Mouse (Mus musculus): ENCODE results near the gene Tomt. TPM values are rescaled to one million over a fixed set of nuclear protein-coding genes. Genes with fewer than 3 reads are reported as not detected.
"Not testable (repeated sequence)": the region's sequence is repeated elsewhere in the genome, so short reads cannot be mapped to it uniquely, and the experiment has no call there.

Gene Tomt
- under 1 TPM in 2 of 4 experiments, not detected in 2; 0.13 to 0.32 TPM for total RNA-seq (2022)

DNA sequence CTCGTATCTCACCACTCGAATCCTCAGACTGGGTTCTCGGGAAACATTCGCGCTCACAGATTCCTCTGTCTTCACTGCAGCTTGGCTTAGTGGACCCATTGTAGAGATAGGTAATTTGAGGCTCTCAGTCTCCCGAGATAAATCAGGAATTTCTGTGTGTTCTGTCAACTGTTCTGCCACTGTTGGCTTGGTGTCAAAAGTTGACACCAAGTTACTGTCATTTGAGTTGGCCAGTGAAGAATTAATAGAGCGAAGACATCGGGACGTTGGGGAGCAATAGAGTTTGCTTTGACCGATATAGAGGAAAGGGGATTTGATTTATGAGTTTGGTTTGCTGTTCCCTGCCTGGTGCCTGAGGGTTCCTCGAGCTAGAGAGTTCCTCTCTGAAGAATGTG is at the start of gene Tomt:
Gene Tomt (minus strand): TSS at position 73 of the 395 bp plus-strand sequence.
- no peak for DNase-seq (ENCODE audit: low spot score in 2 of 2)

DNA sequence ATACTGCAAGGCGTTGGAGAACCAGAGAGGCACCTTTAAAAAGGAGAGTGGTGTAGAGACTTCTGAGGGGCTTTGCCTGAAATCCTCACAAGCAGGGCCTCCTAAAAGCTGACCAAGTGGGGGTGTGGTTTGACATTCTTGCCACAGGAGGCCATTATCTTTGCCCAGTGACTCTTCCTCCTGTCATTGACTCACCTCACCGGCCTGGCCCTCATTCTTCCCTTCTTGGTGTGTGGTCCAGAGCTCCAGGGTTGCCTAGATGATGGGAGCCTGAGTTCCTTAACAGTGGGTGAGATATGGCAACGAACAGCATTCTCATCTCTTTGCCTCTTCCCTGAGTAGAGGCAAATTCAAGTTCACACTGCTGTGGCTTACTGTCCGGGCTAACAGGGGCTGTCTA is 49.7 kb upstream of the Tomt start:
- DNase-seq (ENCODE audit: low spot score in 2 of 2) = no peak

DNA sequence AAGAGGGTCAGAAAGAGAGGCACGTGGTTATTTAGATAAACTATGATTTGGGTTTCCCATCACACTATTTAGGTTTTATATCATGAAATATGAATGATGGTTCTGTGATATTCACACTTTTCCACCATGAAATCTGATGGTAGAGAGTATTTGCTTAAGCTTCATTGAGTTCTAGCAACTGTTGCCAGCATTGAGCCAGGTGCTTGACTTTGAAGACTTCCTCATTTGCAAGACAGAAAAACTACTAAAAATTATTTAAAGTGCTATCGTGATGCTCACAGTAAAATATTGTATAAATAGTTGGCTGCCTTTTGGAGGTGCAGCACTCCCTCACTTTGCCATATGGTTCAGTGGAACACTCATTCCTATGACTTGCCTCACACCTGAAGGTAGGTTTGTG is 49.1 kb upstream of the Tomt start:
- no peak for DNase-seq (ENCODE audit: low spot score in 2 of 2)

DNA sequence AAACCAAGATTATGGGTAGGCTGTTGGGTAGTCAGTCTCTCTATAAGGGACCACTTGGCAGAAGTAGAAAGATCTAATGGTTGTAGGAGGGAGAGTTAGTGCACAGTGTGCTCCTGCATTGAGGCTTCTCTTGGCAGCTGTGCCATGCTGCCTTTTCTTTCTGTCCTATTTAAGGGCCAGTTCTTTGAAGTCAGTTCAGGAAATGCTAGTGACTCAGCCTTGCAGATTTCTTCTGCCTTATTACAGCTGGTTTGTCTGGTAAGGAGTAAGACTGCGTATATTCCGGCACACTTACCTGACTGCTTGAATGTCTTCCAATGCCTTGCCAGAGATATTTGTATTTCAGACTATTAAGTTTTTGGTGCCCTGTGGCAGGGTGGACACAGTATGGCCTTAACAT is 48.0 kb upstream of the Tomt start:
- DNase-seq (ENCODE audit: low spot score in 2 of 2) = peak in 1 of 2 experiments; percentile 42

DNA sequence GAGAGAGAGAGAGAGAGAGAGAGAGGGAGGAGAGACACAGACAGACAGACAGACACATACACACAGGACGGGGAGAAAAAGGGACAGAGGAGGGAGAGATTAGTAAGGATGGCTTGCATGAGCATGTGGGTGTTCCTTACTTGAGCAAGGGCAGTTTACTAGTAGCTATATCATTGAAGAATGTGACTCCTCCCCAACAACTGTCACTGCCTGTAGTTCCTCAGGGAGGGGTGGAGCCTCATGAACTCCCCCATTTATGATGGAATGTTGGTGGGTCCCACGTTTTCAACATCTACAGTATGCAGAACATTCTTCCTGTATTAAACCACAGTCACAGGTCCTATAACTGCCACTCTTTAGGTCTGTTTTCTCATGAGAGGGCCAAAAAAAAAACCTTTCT is 45.9 kb upstream of the Tomt start:
- no peak for DNase-seq (ENCODE audit: low spot score in 2 of 2)

DNA sequence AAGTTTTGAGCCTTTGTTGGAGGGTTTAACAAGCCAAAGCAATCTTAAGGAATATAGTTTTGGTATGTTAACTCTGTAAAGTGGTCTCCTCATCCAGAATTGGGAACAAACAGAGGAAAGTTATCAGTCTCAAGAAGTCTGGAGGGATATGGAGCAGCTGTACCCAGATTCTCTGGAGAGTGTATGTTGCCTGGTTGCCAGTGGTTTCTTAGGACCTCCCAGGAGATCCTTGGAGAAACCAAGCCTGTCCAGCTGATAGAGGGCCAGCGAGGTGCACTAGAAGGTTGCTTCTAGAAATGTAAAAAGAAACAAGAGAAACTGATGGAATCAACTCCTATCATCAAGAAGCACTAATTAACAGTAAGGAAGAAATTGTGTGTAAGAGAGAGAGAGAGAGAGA is 45.5 kb upstream of the Tomt start:
- no peak for DNase-seq (ENCODE audit: low spot score in 2 of 2)

DNA sequence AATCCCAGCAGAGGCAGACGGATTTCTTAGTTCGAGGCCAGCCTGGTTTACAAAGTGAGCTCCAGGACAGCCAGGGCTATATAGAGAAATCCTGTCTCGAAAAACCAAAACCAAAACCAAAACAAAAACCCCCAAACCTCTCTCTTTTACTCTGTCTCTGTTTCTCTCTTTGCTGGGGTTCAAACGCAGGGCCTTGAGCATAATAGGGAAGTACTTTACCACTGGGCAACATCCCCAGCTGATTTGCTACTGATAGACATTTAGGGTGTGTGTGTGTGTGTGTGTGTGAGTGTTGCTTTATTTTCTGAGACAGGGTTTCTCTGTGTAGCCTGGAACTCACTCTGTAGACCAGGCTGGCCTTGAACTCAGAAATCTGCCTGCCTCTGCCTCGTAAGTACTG is 42.8 kb upstream of the Tomt start:
- DNase-seq (ENCODE audit: low spot score in 2 of 2) = not testable (repeated sequence)

DNA sequence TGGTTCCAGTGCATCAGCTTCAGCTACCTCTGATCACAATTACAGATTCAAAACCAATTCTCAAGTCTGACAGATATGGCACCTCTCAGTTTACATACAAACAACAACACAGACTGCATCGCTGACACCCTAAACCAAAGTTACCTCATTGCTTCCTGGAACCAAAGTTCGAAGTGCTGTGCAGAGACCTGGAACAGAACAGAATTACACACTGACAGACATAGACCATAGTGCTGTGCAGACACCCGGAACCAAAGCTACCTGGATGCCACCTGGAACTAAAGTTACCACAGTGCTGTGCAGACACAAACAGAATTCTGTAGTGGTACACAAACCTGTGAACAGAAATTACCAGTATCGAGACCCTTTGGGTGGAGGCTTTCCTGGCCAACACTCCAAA is 33.6 kb upstream of the Tomt start:
- DNase-seq (ENCODE audit: low spot score in 2 of 2) = no peak

DNA sequence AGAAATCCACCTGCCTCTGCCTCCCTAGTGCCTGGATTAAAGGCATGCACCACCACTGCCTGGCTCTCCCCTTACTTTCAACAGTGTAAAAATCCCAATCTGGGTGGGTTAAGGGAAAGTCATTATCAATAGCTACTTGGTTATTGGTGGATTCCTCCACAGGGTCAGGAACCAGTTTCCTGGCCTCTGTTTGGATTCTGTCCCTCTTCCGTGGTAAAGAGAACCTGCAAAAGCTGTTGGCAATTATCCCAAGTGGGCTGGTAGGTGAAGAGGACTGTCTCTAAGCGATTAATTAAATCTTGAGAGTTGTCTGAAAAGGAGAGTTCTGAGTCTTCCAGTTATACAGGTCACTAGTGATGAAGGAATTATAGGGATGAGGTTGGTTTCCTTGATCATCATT is 32.2 kb upstream of the Tomt start:
- no peak for DNase-seq (ENCODE audit: low spot score in 2 of 2)

DNA sequence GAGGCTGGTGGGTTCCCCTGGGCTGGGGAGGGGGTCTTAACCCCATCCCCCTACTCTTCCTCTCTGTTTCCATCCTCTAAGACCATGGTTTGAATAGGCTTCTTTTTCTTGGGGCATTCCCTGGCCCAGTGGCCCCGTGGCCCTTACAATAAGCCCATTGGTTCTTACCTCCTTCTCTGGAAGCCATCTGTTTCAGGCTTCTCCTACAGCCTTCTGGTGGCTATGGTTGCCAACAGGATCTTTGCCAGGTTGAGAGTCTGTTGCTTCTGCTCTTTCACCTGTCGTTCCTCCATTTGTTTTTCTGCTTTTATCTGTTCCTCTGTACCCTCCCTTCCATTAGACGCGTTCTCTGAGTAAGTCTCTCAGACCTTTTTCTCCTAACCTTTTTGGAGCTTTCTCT is 31.4 kb upstream of the Tomt start:
- DNase-seq (ENCODE audit: low spot score in 2 of 2) = no peak

DNA sequence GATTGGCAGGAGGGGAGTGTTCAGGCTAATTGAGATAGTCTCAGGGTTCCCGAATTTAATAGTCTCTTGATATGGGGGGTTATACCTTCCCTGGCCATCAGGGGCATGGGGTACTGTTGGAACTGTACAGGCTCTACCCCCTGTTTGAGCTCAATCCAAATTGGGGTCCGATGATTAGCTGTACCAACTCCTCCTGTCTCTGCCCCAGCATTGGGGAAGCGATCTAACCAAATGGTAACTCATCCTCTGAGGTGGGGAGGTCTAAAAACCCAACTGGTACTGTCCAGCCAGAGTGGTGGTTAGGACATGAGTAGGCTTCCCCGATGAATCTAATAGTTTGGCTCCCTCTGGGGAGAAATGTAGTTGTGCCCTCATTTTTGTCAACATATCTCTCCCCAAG is 30.8 kb upstream of the Tomt start:
- DNase-seq (ENCODE audit: low spot score in 2 of 2) = no peak

DNA sequence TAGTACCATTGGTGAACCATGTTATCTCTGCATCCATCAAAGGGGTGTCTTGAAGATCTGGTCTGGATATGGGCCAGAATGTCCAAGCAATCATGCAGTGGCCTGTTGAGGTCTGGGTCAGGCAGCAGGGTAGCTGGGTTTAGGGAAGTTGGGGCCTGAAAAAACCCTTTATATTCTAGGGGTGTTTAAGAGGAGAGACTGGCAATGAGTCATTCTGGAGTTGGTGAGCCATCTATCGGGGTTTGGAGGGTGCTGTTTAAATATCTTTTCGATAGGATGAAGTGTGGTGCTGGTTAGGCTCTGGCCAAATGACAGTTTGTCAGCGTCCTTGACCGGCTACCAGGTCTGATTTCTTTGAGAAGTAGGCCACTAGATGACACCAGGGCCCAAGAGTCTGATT is 29.8 kb upstream of the Tomt start:
- no peak for DNase-seq (ENCODE audit: low spot score in 2 of 2)

DNA sequence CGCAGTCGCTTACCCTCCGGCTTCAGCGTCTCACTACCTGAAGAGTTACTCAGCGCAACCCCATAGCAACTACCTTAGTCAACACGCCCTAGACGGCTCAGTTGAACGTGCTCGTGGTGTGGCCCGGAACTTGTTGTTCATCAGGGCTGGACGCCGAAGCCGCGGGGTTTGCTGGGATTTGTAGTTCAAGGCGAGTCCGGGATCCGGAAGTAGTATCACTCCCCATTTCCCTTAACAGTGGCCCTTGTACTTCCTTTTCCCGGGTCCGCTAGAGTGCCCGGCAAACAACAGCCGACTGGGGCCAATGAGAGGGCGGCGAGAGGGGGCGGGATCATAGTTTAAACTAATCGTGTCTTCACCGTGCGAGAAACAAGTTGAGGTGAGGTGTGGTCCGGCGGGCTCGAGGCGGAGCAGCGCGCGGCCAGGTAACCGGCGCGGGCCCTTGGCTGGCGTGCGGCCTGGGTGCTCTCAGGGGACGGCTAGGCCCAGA is 27.6 kb upstream of the Tomt start, which contains the start of the genes Lrrc51 and Numa1:
Gene Lrrc51 (minus strand): TSS at position 145 of the 490 bp plus-strand sequence.
Gene Numa1 (plus strand): TSS at position 361 of the 490 bp plus-strand sequence.
- peak; percentile 92 to 95 for DNase-seq (ENCODE audit: low spot score in 2 of 2)

DNA sequence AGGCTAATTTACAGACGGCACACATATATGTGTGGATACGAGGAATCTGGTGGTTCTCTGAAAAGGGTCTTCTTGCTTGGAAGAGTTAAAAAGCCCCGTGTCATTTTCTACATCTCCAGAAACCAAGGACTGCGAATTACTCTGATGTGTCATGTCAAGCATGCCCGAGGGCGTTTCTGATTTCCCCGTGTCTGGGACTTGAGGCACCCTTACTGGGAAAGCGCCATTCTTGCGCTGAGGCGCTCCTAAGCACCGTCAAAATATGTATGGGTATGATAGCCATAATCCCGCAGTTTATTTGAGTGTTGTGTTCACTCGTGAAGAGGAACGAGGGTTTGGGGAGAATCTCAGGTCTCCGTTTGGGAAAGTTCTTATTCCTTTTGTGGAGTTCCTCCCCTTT is 27.1 kb upstream of the Tomt start:
- DNase-seq (ENCODE audit: low spot score in 2 of 2) = peak in 1 of 2 experiments; percentile 17

DNA sequence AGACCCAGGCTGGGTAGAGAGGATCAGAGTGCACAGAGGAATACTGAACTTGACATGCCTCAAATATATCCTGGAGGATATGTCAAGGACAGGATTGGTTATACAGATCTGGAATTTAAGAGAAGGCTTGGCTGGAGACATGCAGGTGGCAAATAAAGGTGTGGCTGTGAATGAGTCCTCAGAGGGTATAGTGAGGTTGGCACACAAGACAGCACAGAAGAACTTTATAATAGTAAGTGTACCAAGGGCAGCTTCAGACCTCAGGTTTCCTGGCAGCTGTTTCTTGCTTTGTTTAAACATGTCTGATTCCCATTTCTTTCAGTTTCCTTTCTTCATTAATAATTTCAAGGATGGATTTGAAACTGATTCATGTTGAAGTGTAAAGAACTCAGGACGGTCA is 26.4 kb upstream of the Tomt start:
- DNase-seq (ENCODE audit: low spot score in 2 of 2) = no peak

DNA sequence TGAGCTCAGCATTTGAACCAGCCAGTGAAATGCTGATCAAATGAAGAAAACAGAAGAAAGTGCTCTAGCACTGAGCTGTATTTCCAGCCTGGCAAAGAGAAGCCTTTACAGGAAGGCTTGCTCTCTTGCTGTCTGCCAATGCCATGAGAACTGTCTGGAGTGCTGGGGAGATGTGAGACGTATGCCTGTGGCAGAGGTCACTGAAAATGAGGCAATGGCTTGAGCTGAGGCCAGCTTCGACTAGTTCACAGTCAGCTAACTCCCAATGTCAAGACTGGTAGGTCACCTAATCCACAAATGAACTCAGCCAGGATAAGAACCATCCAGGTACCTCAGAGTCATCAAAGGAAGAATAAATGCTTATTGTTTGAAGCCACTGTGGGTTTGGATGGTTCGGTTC is 21.9 kb upstream of the Tomt start:
- DNase-seq (ENCODE audit: low spot score in 2 of 2) = no peak

DNA sequence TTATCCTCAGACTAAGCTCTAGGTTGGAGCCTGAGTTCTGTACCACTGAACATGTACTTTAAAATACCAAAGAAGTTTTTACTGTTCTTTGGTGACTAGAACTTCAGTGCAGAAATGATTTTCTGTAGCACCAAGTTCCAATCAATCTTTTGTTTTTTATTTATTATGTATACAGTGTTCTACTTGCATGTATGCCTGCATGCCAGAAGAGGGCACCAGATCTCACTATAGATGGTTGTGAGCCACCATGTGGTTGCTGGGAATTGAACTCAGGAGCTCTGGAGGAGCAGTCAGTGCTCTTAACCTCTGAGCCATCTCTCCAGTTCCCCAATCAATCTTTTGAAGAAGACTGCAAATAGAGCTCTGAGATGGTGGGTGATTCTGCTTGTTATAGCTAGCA is 19.7 kb upstream of the Tomt start:
- not testable (repeated sequence) for DNase-seq (ENCODE audit: low spot score in 2 of 2)

DNA sequence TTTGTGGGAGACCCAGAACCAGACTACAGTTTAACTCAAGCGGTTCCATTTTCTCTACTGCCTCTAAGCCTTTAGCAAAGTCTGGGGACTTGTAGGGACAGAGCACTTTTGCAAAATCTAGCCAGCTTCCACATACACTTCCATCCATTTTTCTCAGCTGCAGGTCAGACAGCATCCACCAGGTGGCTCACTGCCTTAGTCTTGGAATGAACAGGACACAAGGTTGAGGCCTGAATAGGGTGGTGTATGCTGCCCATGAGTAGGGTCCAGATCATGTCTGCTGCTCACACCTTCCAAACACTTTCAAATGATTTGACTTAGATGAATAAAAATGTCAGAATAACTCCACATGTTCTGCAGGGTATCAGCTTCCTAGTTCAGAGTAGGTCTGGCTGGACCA is 11.9 kb upstream of the Tomt start:
- peak in 1 of 2 experiments; percentile 60 for DNase-seq (ENCODE audit: low spot score in 2 of 2)

DNA sequence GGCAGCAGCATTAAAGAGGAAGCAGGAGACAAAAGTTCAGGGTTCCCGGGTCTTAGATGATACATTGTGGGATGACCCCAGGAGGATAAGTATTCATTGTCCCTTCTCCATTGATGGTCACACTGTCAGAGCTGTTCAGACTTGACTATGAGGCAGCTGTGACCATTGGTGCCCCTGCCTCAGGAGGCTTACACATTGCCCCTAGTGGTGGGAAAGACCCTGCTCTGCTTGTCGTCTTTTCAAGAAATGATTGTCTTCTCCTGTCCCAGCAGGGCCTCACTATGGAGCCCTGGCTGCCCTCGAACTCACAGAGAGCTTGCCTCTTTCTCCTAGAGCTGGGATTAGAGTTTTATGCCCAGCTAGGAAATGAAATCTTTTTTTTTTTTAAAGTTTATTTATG is 5.8 kb upstream of the Tomt start:
- no peak for DNase-seq (ENCODE audit: low spot score in 2 of 2)

DNA sequence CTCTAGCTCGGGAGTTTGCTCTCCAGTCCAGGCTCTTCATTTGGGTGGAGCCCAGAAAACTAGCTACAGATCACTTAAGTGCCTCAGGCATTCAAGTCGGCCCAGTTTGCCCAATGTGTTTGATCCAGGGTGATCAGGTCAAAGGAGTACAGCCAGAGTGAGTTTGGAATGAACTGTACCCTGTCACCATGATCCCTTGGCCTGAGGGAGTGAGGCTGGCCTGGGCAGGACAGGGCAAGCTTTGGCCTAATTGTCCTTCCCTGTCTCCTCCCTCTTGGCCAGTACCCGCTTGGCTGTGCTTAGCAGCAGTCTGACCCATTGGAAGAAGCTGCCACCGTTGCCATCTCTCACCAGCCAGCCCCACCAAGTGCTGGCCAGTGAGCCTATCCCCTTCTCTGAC is 4.0 kb upstream of the Tomt start:
- no peak for DNase-seq (ENCODE audit: low spot score in 2 of 2)

DNA sequence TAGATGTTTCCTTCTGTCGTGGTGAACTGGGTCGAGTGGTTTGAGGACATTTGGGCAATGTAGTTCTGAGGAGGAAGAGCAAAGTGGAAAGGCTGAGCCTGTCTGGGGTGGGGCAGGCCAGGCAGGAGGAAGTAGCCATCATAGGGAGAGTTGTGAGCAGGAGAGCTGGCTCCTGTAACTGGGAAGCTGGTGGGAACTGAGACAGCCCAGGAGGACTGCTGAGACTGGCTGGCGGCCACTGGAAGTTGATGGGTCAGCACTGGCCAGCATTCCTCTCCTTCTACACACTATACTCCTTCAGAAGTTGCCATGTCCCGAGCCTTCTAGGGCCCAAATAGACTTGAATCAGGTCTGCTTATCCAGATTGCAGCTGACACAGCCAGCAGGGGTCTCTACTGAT is 2.2 kb upstream of the Tomt start:
- DNase-seq (ENCODE audit: low spot score in 2 of 2) = no peak

DNA sequence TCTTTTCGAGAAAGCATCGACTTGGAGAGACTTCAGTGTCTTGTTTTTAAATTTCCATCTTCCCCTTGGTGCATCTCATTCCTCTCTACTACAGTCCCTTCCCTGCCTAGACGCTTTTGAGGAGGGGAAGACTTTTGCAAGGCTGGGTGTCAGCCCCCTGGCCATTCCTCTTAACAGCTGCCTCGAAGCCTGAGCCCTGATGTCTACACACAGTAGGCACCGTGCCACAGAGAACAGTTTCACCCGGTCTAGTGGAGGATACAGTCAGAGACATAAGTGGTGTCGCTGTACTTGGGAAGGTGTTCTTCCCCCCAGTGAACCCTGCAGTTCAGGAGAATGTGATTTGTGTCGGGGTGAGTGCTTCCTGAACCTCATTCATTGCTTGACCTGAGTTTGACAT is 537 bp upstream of the Tomt start:
- DNase-seq (ENCODE audit: low spot score in 2 of 2) = no peak

DNA sequence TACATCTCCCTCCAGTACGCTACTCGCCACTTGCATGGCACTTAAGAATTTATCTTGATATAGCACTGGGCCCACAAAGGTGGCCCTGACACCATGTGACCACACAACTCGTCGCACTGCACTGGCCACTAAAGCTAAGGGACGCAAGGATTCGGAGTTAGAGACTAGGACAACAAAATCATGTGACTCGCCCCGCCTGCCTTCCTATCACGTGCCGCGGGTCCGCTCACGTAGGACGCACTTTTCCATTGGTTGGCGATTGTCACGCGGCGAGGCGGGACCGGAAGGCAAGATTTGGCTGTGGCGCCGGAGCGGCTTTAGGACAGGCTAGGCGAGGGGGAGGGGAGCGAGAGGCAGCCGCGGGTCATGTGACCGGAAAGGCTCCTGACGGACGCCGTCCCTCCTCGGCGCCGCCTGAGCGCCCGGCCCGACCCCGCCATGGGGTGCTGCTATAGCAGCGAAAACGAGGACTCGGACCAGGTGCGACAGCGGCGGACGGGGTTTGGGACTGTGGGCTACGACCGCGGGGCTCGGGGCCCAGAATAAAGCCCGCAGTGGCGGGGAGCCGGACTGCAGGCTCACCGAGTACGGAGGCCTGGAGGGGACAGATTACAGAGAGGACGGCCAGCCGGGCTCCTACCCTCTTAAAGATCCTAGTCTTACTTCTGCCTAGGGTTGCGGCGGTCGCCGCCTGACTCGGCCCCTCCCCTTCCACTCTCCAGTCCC is 435 bp downstream of the Tomt start, which contains the start of gene Lamtor1:
Gene Lamtor1 (plus strand): TSS at position 344 of the 726 bp plus-strand sequence.
- peak; percentile 95 to 100 for DNase-seq (ENCODE audit: low spot score in 2 of 2)

Measured in left cerebral cortex, adult 8-10 months (tissue).